15 mouse cellular contexts compared by ENCODE assay signal in the genomic region with DNA sequence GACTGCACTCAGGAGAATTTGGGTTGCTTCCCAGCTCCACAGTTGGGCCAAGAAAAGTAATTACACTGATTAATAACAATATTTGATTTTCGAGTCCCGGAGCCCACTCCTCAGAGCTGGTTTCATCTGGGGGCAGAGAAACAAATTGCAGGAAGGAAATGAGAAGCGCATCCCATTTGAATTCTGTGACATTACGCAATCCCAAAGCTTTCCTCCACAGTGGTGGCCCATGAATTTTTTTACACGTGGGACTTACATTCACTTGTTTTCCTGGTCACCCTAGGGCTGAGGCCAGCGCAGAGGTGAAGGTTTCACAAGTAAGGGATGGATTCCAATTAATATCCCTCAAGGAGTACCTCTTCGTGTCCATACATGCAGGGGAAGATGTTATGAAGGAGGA.
DNase-seq lines count a peak whose midpoint lies in the region; ATAC-seq and TF ChIP-seq lines count a peak whose summit lies in the region.
"Had no signal": no experiment of that assay in that cellular context is flagged by ENCODE, and none has a peak within 500 bp of the region (broad histone marks: within the 10 kb centered on the region; RNA-seq: fewer than 3 reads in every experiment).

No protein-coding gene starts in this region.

- H3K4me3 ChIP-seq in midbrain, embryonic 15.5 days: no peak overlapping the region
- no peak overlapping the region for H3K4me3 ChIP-seq in midbrain, embryonic 10.5 days
- no peak overlapping the region for H3K4me3 ChIP-seq in embryonic fibroblast, embryonic 13.5 days (ENCODE audit: insufficient read depth, low read length)
- H3K4me3 ChIP-seq: heart, embryonic 15.5 days had no signal

- no peaks in the 10 kb centered on the region for H3K36me3 ChIP-seq in midbrain, embryonic 15.5 days (replicated peaks)
- H3K36me3 ChIP-seq in midbrain, embryonic 10.5 days: no peaks in the 10 kb centered on the region
- H3K36me3 ChIP-seq: heart, embryonic 15.5 days had no signal

- H3K9ac ChIP-seq in midbrain, embryonic 15.5 days: no peak overlapping the region
- H3K9ac ChIP-seq: heart, embryonic 15.5 days had no signal

- peaks cover 13% of the 10 kb centered on the region for H3K4me1 ChIP-seq in midbrain, embryonic 15.5 days
- no peaks in the 10 kb centered on the region for H3K4me1 ChIP-seq in midbrain, embryonic 10.5 days
- H3K4me1 ChIP-seq in embryonic fibroblast, embryonic 13.5 days (ENCODE audit: control insufficient read depth, insufficient read depth, low read length): peaks cover 12% of the 10 kb centered on the region

- no peak for TF ChIP-seq CTCF in embryonic fibroblast, embryonic 13.5 days (IDR thresholded peaks at IDR 0.05; ENCODE audit: borderline replicate concordance, insufficient read depth, low read length)

- peak overlapping the region; percentile 40 for H3K27ac ChIP-seq in midbrain, embryonic 15.5 days
- no peak overlapping the region for H3K27ac ChIP-seq in midbrain, embryonic 10.5 days (replicated peaks)
- peak overlapping the region; percentile 48 for H3K27ac ChIP-seq in embryonic fibroblast, embryonic 13.5 days (ENCODE audit: insufficient read depth, low read length)
- H3K27ac ChIP-seq: heart, embryonic 15.5 days; kidney, postnatal 0 days had no signal

- H3K9me3 ChIP-seq in midbrain, embryonic 15.5 days: no peaks in the 10 kb centered on the region
- H3K9me3 ChIP-seq in midbrain, embryonic 10.5 days (replicated peaks): no peaks in the 10 kb centered on the region
- H3K9me3 ChIP-seq: heart, embryonic 15.5 days had no signal

- WGBS in midbrain, embryonic 15.5 days: 72% methylated on average over 7 of the region's 7 CpGs
- 83% methylated on average over 7 of the region's 7 CpGs for WGBS in midbrain, embryonic 10.5 days

- intact Hi-C loops in heart, postnatal 36 days (cut with DNase I): no loop called here

- no peak for ATAC-seq in midbrain, embryonic 15.5 days (replicated peaks)
- ATAC-seq: intestine, postnatal 0 days had no signal

- no peaks in the 10 kb centered on the region for H3K27me3 ChIP-seq in midbrain, embryonic 15.5 days (replicated peaks)
- no peaks in the 10 kb centered on the region for H3K27me3 ChIP-seq in midbrain, embryonic 10.5 days (ENCODE audit: low read depth, poor library complexity, severe bottlenecking)
- H3K27me3 ChIP-seq: heart, embryonic 15.5 days had no signal

- no peak overlapping the region for H3K4me2 ChIP-seq in midbrain, embryonic 15.5 days
- H3K4me2 ChIP-seq: heart, embryonic 15.5 days had no signal

- peak; percentile 6 to 28 for DNase-seq in heart, postnatal 36 days
- no peak for DNase-seq in heart, adult 8-10 months (ENCODE audit: low spot score)
- no peak for DNase-seq in midbrain, embryonic 10.5 days (ENCODE audit: low spot score)
- no peak for DNase-seq in cerebellum, postnatal 25 days
- DNase-seq in testis, postnatal 10 days (ENCODE audit: low spot score): no peak
- DNase-seq: adrenal gland, postnatal 10 days; cerebellum, adult 11 months; cerebellum, postnatal 14 days; gastrocnemius, postnatal 14 days; thymus, postnatal 25 days had no signal

- TF ChIP-seq POLR2A in embryonic fibroblast, embryonic 13.5 days (IDR thresholded peaks at IDR 0.05; ENCODE audit: low read depth, low read length): no peak

Comparison
In these comparisons a context has a peak if more than half of its experiments do, and no peak if none do; other contexts are left out.
1. DNase-seq: peak in heart, postnatal 36 days (2 of 2); none in heart, adult 8-10 months (single experiment), midbrain, embryonic 10.5 days (single experiment), cerebellum, postnatal 25 days (0 of 2) and testis, postnatal 10 days (single experiment).